Mouse (Mus musculus) mouse embryonic stem cell (cell line): ENCODE data around the gene Cd3d.

ENCODE experiments used
- in situ Hi-C, 2 experiments: fragments of 300-500 bp; cut with MboI; formaldehyde crosslinking; loops; 1 replicate in 1 of 2; 3 replicates in 1 of 2; pipeline ENCODE4 v1.14.3; 2019 to 2020; ENCODE audit warnings: low sequenced_read_pairs in 2 of 2, low pct_unique_long_range_greater_than_20kb in 1 of 2, mixed read lengths in 1 of 2; ENCODE audit not compliant: unreplicated experiment in 1 of 2

The Cd3d gene

DNA sequence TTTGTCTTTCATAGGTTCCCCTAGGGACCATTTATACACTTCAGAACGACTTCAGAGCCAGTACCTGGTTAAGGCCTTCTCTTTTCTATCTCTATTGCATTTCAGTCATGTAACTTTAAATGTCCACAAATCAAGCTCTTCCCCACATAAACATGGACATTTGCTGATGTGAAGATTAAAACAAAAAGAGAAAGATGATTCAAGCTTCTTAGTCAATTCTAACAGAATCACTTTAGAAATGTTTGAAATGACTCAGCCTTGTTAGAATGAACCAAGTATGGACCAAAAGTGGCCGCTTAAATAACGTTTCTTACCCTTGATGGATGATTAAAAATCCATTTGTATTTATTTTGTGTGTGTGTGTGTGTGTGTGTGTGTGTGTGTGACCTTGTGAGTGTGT, 42.1 kb downstream of the Cd3d start:
- in situ Hi-C loops = loop anchor here in 1 of 2 experiments (10.0 kb wide), 1 partner anchor 121 kb away; no protein-coding TSS in a partner anchor

GRCm38 (mm10) chr9:45024187-45024586, 42.6 kb downstream of the Cd3d start:
- in situ Hi-C loops = loop anchor here in 1 of 2 experiments (10.0 kb wide), 1 partner anchor 121 kb away; no protein-coding TSS in a partner anchor

DNA sequence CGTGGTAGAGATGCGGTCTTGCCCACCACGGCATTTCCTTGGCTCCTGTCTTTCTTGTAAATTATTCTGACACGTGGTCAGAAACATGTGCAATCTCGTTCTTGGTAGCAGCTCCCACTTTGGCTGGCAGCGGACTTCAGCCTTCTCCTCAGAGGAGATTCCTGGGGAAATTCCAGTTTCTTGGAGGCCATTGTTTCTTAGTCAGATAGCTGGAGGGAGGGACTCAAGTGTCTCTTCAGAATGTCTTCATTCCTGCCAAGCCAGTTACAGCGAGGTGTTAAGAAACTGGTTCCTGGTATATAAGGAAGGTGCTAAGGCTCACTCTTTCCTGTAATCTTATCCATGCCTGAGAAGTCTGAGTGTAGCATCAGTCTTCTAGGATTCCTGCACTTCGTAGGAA, 45.8 kb downstream of the Cd3d start:
- in situ Hi-C loops = loop anchor here in 1 of 2 experiments (5.0 to 10.0 kb wide), 2 partner anchors 95 to 117 kb away; no protein-coding TSS in a partner anchor

DNA sequence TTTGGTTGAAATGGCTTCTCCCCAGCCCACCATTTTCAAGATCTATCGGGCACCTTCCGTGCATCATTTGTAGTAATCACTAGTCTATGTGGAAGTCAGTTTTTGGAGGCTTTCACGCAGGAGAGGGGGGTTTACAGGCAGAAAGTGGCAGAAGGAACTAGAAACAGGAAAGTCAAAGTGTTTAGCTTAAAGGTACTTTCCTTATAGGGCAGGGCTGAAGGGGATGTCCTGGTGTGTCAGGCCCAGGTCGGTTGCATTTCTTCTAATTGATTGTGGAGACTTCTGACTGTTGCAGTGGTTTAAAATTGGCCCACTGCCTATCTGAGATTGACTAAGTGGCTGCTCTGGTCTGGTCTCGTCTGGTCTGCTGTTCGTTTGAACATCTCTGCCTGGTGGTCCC, 48.8 kb downstream of the Cd3d start:
- in situ Hi-C loops = no loop called here

DNA sequence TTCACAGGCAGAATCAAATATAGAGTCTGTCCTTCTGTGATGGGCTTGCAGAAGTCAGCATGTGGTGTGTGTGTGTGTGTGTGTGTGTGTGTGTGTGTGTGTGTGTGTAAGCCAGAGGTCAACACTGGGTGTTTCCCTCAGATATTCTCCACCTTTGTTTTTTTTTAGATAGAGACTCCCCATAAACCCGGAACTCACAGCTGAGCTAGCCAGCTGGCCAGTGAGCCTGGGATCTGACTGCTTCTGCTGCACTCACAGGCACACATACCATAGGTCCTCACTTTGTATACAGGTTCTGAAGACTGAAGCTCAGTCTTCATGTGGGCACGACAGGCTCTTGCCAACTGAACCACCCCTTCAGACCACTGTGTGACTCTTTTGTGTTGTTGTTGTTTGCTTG, 50.7 kb downstream of the Cd3d start:
- in situ Hi-C loops = no loop called here

DNA sequence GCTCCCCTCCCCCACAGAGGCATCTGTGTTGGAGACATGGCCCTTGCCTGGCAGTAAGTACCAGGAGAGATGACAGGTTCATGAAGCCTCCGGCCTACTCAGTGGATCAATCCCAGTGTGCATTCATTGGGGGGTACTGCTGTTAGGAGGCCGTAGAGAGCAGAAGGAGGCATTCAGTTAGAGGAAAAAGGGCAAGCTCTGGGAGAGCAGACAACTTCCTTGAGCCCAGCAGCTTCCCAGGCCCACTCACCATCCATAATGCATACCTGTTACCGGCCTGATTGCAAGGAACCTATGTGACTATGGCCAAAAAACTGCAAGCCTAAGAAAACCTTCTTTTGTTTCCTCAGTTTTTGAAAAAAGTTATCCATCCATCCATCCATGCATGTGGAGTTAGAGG, 52.9 kb downstream of the Cd3d start:
- in situ Hi-C loops = no loop called here
